Mouse (Mus musculus): ENCODE data around the gene Macrod1. TPM values are rescaled to one million over a fixed set of nuclear protein-coding genes. Genes with fewer than 3 reads are reported as not detected.

Gene Macrod1
- polyA plus RNA-seq, 1 experiment = 61.7 TPM

DNA sequence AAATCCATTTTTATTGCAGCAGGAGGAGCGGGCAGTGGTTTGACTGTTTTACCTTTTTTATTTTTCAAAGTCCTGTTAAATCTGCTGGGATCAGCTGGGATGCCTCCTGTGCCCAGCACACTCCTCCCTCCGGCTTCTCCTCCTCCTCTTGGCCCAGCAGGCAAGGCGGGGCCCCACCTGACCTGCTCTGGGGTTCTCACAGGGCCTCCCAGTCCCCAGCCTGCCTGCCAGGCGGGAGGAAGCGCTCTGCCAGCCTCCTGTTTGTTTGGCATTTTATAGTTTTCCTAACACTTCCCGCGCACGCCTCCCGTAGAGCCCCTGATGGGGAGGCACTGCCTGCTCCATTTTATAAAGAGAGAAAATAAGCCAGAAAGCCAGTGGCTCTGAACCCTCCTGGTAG is 79.4 kb downstream of the Macrod1 start:
- H3K4me3 ChIP-seq (ENCODE audit: insufficient read depth, low read depth, low read length) = no peak overlapping the region; the same call in 1 of the 2 replicates
- WGBS = 19% methylated on average over 9 of the region's 9 CpGs
- H3K27ac ChIP-seq (ENCODE audit: insufficient read depth, low read depth, low read length) = peak overlapping the region; percentile 99
- peaks cover 59% of the 10 kb centered on the region for H3K4me1 ChIP-seq (ENCODE audit: control insufficient read depth, insufficient read depth, low read length)
- peak; percentile 84 for DNase-seq
- H3K27me3 ChIP-seq (replicated peaks; ENCODE audit: control insufficient read depth, insufficient read depth, low read length) = no peaks in the 10 kb centered on the region
- no peak for TF ChIP-seq CTCF (conservative IDR thresholded peaks at IDR 0.05; ENCODE audit: insufficient read depth, insufficient read length, low read depth, low read length)
- TF ChIP-seq POLR2A (IDR thresholded peaks at IDR 0.05; ENCODE audit: low read depth, low read length) = peak; percentile 51
- no peaks in the 10 kb centered on the region for H3K36me3 ChIP-seq (ENCODE audit: control insufficient read depth, insufficient read depth, low read length)

DNA sequence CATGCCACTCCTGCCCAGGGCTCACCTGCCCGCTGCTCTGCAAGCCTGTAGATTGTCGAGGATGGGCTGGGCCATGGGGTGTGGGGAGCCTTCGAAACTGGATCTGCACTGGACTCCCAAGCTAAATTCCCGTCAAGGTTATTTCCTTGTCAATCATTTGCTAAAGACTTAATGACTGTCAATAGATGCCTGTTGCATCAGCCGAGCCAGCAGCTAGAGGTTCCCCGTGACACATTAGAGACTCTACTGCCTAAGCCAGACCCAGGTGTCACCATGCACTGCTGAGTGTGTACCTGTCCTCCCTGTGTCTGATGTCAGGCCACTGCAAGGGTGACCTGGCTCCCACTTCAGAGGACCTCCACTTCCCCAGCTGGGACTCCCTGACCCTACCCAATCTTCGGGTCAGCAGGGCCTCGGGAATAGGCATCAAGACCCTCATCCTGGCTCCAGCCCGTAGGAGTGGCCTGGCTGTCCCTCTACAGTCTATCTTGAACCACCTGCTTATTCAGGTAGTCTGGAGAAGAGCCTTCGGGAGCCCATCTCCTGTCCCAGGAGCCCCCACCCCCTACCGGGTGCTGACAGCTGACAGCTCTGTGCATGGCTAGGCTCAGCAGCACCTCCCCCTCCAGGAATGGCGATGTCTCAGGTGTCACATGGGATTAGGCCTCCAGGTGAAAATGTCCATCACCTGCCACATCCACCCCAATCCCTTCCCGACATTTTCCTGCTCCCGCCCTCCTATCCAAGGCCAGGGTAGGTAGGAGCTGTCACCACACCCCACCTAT is 80.3 kb downstream of the Macrod1 start:
- H3K36me3 ChIP-seq (ENCODE audit: control insufficient read depth, insufficient read depth, low read length) = no peaks in the 10 kb centered on the region
- TF ChIP-seq CTCF (conservative IDR thresholded peaks at IDR 0.05; ENCODE audit: insufficient read depth, insufficient read length, low read depth, low read length) (peak; percentile 43), POLR2A (IDR thresholded peaks at IDR 0.05; ENCODE audit: low read depth, low read length) (peak; percentile 28)
- DNase-seq = peak; percentile 90
- no peaks in the 10 kb centered on the region for H3K27me3 ChIP-seq (replicated peaks; ENCODE audit: control insufficient read depth, insufficient read depth, low read length)
- peak overlapping the region; percentile 31 for H3K4me3 ChIP-seq (ENCODE audit: insufficient read depth, low read depth, low read length)
- 29% methylated on average over 14 of the region's 14 CpGs for WGBS
- peaks cover 67% of the 10 kb centered on the region for H3K4me1 ChIP-seq (ENCODE audit: control insufficient read depth, insufficient read depth, low read length)
- H3K27ac ChIP-seq (ENCODE audit: insufficient read depth, low read depth, low read length) = peak overlapping the region; percentile 99

DNA sequence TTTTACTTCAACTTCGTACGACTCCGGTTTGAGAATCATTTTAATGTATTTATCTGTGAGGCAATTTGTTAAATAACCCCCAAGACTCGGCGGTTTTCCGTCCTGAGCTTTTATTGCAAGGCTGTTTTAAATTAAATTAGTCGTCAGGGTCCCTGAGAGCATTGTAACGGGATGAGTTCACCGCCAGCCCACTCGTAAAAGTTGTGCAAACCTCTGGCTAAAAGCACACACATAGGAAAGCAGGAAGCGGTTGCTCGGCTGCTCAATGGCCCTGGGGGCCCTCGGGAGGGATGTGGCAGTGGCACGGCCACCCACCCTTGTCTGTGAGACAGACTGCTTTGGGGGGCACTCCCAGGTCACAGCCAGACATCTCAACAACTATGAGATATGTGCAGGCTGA is 81.7 kb downstream of the Macrod1 start:
- no peak overlapping the region for H3K4me3 ChIP-seq (ENCODE audit: insufficient read depth, low read depth, low read length)
- H3K4me1 ChIP-seq (ENCODE audit: control insufficient read depth, insufficient read depth, low read length) = peaks cover 77% of the 10 kb centered on the region
- WGBS = 55% methylated on average over 14 of the region's 14 CpGs
- TF ChIP-seq CTCF (conservative IDR thresholded peaks at IDR 0.05; ENCODE audit: insufficient read depth, insufficient read length, low read depth, low read length) (no peak), POLR2A (IDR thresholded peaks at IDR 0.05; ENCODE audit: low read depth, low read length) (no peak)
- no peaks in the 10 kb centered on the region for H3K27me3 ChIP-seq (replicated peaks; ENCODE audit: control insufficient read depth, insufficient read depth, low read length)
- no peak for DNase-seq
- H3K27ac ChIP-seq (ENCODE audit: insufficient read depth, low read depth, low read length) = no peak overlapping the region
- H3K36me3 ChIP-seq (ENCODE audit: control insufficient read depth, insufficient read depth, low read length) = no peaks in the 10 kb centered on the region

DNA sequence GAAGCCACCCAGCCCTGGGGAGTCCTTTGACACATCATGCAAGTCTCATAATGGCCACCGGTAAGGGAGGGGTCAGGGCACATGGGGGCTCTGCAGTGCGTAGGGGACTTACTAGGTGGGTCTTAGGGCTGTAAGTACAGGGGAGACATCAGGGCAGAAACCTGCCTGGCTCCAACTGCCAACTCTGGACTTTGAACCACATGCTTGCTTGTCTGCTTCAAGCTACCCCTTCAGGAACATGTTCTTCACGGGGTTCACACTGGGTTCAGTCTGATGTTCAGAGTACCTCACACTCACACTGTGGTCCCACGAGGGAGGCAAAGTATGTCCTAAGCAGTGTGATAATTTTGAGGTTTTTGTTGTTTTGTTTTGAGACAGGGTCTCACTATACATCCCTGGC is 82.7 kb downstream of the Macrod1 start:
- DNase-seq = peak; percentile 62
- TF ChIP-seq POLR2A (IDR thresholded peaks at IDR 0.05; ENCODE audit: low read depth, low read length) = no peak
- no peak for TF ChIP-seq CTCF (conservative IDR thresholded peaks at IDR 0.05; ENCODE audit: insufficient read depth, insufficient read length, low read depth, low read length)
- H3K4me1 ChIP-seq (ENCODE audit: control insufficient read depth, insufficient read depth, low read length) = peaks cover 78% of the 10 kb centered on the region
- no peaks in the 10 kb centered on the region for H3K27me3 ChIP-seq (replicated peaks; ENCODE audit: control insufficient read depth, insufficient read depth, low read length)
- no peaks in the 10 kb centered on the region for H3K36me3 ChIP-seq (ENCODE audit: control insufficient read depth, insufficient read depth, low read length)
- no peak overlapping the region for H3K4me3 ChIP-seq (ENCODE audit: insufficient read depth, low read depth, low read length)
- 42% methylated on average over 4 of the region's 4 CpGs for WGBS
- peak overlapping the region; percentile 36; the same call in 1 of the 2 replicates for H3K27ac ChIP-seq (ENCODE audit: insufficient read depth, low read depth, low read length)

DNA sequence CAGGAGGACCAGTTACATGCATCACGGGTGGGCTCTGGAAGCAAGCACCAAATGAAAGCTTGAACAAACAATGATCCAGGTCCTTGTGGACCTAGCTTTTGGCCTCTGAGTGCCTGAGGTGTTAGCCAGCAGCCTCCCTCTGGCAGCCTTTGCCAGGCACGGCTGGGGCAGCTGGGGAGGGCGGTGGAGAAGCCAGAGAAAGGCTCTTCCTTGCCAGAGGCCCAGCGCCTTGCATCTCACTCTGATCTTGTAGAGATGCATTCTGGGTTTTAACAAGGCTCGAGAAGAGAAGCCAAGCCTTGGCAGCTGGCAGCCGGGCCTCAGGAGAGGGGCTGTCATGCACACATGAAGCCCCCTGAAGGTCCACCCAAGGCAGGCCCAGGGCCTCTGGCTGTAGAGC is 83.8 kb downstream of the Macrod1 start:
- Histone ChIP-seq H3K4me3 (ENCODE audit: insufficient read depth, low read depth, low read length) (no peak overlapping the region), H3K4me1 (ENCODE audit: control insufficient read depth, insufficient read depth, low read length) (peaks cover 75% of the 10 kb centered on the region), H3K36me3 (ENCODE audit: control insufficient read depth, insufficient read depth, low read length) (no peaks in the 10 kb centered on the region), H3K27me3 (replicated peaks; ENCODE audit: control insufficient read depth, insufficient read depth, low read length) (no peaks in the 10 kb centered on the region), H3K27ac (ENCODE audit: insufficient read depth, low read depth, low read length) (peak overlapping the region; percentile 36; the same call in 1 of the 2 replicates)
- no peak for DNase-seq
- no peak for TF ChIP-seq CTCF (conservative IDR thresholded peaks at IDR 0.05; ENCODE audit: insufficient read depth, insufficient read length, low read depth, low read length)
- TF ChIP-seq POLR2A (IDR thresholded peaks at IDR 0.05; ENCODE audit: low read depth, low read length) = no peak
- 49% methylated on average over 6 of the region's 6 CpGs for WGBS

DNA sequence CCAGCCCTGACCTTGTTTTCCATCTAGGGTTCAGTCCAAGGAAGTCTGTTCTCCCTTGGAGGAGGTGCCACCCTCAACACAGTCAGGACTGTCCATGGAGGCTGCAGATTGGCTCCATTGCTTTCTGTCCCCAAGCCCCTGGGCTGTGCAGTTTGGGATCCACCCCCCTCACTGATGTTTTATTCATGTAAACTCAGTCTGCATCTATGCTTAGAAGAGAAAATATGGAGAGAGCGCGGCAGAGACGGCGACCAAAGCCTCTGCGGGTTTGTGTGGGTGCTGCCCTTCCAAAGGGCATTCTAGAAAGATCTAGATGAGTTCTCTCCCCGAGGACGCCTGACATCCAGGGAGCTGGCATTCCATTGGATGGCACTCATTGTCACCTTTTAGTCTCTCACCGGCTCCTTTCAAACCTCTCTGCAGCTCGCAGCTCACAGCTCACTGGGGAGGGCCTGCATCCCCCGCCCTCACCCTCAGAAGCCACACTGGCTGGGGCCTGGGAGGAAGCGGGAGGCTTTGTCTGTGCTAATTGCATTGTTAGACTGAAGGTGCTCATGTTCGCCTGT is 84.3 kb downstream of the Macrod1 start:
- peaks cover 74% of the 10 kb centered on the region for H3K4me1 ChIP-seq (ENCODE audit: control insufficient read depth, insufficient read depth, low read length)
- peak overlapping the region; percentile 33 for H3K27ac ChIP-seq (ENCODE audit: insufficient read depth, low read depth, low read length)
- no peaks in the 10 kb centered on the region for H3K27me3 ChIP-seq (replicated peaks; ENCODE audit: control insufficient read depth, insufficient read depth, low read length)

DNA sequence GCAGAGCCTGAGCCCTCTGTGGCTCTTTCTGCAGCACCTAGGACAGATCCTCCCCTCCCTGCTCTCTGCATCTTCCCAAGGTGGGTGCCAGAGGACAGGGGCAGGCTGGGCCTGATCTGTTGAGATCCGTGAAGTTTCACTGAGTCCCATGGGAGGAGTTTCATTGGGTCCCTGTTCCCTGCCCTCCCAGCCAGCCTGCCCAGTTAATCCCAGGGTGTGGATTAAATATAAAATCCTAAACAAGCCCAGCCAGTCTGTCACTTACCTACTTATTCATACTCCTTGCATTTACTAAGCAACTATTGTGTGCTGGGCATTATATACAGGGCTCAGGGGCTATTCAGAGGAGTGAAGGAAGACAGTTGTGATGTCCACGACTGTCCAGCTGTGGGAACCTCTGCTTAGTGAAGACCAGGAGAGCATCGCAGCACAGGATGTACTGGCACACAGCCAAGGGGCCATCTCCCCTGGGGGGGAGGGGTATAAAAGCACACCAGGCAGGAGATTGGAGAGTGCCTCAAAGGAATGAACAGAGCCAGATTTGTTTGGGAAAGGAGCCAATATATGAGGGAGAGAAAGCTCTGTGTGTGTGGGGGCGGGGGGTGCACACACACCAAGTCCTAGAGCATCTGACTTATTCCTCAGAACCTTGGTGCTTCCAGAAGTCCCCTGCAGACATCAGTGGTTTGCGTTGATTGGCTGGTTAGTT is 85.8 kb downstream of the Macrod1 start:
- 44% methylated on average over 5 of the region's 5 CpGs for WGBS
- Histone ChIP-seq H3K27me3 (replicated peaks; ENCODE audit: control insufficient read depth, insufficient read depth, low read length) (no peaks in the 10 kb centered on the region), H3K27ac (ENCODE audit: insufficient read depth, low read depth, low read length) (peak overlapping the region; percentile 33), H3K4me1 (ENCODE audit: control insufficient read depth, insufficient read depth, low read length) (peaks cover 63% of the 10 kb centered on the region), H3K4me3 (ENCODE audit: insufficient read depth, low read depth, low read length) (no peak overlapping the region), H3K36me3 (ENCODE audit: control insufficient read depth, insufficient read depth, low read length) (no peaks in the 10 kb centered on the region)
- TF ChIP-seq POLR2A (IDR thresholded peaks at IDR 0.05; ENCODE audit: low read depth, low read length) = no peak
- no peak for TF ChIP-seq CTCF (conservative IDR thresholded peaks at IDR 0.05; ENCODE audit: insufficient read depth, insufficient read length, low read depth, low read length)
- DNase-seq = peak; percentile 57

More for the DNA sequence above, 84.3 kb downstream of the Macrod1 start:
- 51% methylated on average over 12 of the region's 12 CpGs for WGBS
- Histone ChIP-seq H3K4me3 (ENCODE audit: insufficient read depth, low read depth, low read length) (no peak overlapping the region), H3K36me3 (ENCODE audit: control insufficient read depth, insufficient read depth, low read length) (no peaks in the 10 kb centered on the region)
- DNase-seq = peak; percentile 63
- TF ChIP-seq CTCF (conservative IDR thresholded peaks at IDR 0.05; ENCODE audit: insufficient read depth, insufficient read length, low read depth, low read length) = no peak
- TF ChIP-seq POLR2A (IDR thresholded peaks at IDR 0.05; ENCODE audit: low read depth, low read length) = no peak
